Mouse (Mus musculus) heart, postnatal 10 days (tissue): ENCODE measurements around the gene Myrip. TPM values are rescaled to one million over a fixed set of nuclear protein-coding genes. Genes with fewer than 3 reads are reported as not detected.
"Not testable (repeated sequence)": the region's sequence is repeated elsewhere in the genome, so short reads cannot be mapped to it uniquely, and the experiment has no call there.

ENCODE experiments used
- DNase-seq, 2 experiments: peaks; one replicate each; pipeline ENCODE4 v3.0.0; 2021
- intact Hi-C: fragments of 180-260 bp; cut with DNase I; formaldehyde crosslinking; loops from one replicate; pipeline ENCODE4 v1.15.1; 2025
- total RNA-seq, 2 experiments: library from RNA; stranded (reverse); gene quantifications; 2 replicates each; pipeline ENCODE4 v1.2.3; 2021

The Myrip gene
- total RNA-seq, 2 experiments from 2014 or later: 2.3 to 3.8 TPM

DNA sequence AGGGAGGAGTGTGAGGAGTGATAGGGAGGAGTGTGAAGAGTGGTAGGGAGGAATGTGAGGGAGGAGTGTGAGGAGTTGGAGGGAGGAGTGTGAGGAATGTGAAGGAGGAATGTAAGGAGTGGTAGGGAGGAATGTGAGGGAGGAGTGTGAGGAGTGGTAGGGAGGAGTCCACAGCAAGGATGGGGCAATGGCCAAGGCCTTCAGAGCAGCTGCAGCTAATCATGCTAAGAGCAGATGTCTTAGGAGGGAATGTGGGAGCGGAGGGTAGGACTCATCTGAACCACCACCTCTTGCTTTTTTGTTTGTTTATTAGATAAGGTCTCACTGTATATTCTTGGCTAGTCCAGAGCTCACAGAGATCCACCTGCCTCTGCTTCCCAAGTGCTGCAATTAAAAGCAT lies 66.2 kb downstream of the Myrip start:
- intact Hi-C loops: no loop called here
- DNase-seq: no peak

DNA sequence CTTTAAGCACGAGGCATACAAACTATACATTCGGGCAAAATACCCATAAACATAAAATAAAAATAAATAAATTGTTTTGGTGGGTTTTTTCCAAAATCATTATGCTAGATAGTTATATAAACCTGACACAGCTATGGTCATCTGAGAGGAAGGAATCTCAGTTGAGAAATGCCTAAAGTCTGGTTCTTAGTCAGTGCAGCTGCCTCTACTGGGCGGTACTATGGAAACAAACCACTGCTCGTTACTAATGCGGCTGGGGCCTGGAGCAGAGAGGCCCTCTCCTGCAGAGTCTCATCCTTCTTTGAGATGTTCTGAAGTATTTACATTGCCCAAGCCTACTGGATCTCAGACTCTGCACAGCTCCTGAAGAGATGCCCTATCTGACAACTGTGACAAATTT lies 70.3 kb downstream of the Myrip start:
- intact Hi-C loops: no loop called here
- DNase-seq: no peak

DNA sequence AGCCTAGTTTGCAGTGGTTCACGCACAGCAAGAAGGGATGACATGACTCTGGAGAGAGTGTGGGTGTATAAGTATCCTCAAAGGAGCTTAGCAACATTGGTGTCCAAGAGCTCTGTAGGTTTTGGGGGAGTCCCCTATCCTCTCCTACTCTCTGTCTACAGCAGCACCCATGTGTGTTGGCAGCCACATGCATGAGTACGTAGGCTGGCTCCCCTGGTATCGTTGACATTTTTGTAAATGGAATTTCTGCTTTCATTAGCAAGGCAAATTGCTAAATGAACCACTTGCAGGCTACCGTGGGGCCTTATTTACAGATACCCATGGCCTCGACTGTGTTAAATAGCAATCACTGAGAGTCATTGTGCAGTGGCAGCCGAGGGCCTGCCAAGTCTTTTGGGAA lies 71.0 kb downstream of the Myrip start:
- intact Hi-C loops: no loop called here
- DNase-seq: no peak

DNA sequence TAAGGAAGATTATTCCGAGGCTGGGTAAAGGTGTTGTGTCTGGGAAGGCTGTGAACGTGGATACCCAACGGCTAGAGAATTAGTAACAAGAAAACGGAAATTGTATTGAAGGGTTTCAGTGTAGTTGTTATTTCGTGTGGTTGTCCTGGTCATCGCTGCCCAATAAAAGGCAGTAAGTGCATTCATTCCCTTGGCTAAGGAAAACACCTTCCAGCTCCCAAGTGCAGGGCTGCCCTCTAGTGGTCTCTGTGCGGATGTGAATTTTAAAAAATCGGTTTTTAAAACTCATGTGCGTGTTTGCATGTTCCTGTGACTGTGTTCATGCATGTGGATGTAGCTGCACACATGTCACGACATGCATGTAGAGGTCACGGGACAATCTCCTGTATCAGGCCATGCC lies 76.4 kb downstream of the Myrip start:
- DNase-seq: peak; percentile 65 to 77

DNA sequence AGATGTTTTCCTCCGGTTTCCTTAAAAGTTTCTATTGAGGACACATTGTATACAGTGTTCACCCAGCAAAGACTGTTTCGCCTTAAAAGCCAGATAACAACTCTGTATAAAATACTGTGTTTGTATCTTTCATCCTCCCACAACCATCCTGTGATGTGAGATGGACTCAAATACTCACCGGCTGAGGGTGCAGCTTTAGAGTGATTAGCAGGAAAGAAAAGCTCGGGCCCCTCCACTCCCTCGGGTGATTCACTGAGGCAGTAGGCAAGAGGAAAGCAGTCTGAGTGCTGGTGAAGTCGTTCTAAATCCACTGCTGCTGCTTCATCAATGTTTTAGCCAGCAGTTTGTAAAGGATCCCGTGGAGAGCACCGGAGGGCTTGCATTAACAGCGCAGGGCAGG lies 93.9 kb downstream of the Myrip start:
- intact Hi-C loops: no loop called here
- no peak for DNase-seq

More for the DNA sequence above, 76.4 kb downstream of the Myrip start:
- intact Hi-C loops: loop anchor here (1.0 to 2.0 kb wide), 4 partner anchors 81 to 237 kb away; no protein-coding TSS in a partner anchor

DNA sequence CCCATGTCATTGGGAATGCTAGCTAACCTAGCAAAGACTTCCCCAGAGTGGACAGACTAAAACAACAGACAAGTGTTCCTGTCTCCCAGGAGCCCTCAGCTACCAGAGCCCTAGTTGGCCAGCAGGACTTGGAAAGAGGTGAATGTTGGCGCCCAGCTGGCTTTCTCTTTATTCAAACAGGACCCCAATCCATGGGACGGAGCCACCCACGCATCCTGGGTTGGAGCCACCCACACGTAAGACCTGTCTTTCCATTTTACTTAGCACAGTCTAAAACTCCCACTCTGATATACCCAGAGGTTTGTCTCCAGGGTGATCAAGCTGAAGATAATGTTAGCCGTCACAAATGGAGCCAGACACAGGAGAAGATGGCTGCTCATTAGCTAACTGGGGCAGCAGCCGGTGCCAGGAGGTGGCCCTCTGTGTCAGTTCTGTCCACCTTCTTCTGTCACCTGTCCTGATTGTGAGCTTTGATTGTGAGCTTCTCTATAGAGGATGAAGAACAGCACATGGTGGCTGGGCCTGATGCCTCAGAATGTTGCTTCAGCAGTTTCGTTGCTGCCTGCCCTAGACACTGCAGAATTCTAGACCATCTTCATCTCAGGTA lies 95.4 kb downstream of the Myrip start:
- intact Hi-C loops: no loop called here
- DNase-seq: no peak

DNA sequence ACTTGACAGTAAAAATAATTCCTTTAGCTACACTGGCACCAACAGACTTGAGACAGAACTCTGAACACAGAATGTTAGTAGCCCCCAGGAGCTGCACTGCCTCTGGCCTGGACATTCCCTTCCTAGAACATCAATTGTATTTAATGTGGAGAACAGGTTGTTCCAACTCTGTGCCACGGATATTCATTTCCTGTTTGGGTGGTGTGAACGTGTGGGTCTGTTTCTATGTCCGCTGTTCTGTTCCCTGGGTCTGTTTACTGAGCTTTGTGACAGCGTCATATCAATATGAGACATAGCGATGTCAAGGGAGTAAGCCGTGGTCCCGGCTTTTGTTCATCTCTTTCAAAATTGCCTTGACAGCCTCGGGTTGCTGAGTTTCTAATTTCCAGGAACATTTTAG lies 97.0 kb downstream of the Myrip start:
- intact Hi-C loops: no loop called here
- no peak for DNase-seq

DNA sequence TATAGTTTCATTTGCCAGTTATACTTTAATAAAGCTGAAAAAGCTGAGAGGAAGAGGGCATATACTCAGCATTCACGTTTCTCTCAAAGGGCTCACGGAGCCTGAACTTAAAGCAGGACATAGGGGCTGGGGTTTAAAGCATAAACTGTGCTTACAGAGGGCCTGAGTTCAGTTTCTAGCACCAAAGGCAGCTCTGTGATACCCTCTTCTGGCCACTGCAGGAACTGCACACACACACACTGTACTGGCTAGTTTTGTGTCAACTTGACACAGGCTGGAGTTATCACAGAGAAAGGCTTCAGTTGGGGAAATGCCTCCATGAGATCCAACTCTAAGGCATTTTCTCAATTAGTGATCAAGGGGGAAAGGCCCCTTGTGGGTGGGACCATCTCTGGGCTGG lies 98.2 kb downstream of the Myrip start:
- intact Hi-C loops, DNase-seq: not testable (repeated sequence)

DNA sequence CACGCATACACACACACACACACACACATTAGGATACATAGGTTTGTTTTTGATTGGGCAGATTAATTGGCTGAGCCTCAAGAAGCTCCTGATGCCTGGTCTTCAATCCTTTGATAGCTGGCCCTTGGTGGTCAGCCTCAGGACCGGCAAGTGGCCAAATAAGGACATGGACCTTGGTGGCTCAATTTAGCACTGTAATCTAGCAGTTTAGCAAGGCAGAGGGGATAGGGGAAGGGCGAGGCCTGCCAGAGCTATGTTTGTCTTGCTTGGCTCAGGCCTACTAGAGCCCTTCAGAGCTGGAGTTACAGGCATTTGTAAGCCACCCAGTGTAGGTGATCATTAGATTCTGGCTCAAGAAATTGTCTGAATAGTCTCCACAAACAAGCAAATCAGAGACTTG lies 101.1 kb downstream of the Myrip start:
- peak; percentile 27 to 44 for DNase-seq
- intact Hi-C loops: no loop called here

DNA sequence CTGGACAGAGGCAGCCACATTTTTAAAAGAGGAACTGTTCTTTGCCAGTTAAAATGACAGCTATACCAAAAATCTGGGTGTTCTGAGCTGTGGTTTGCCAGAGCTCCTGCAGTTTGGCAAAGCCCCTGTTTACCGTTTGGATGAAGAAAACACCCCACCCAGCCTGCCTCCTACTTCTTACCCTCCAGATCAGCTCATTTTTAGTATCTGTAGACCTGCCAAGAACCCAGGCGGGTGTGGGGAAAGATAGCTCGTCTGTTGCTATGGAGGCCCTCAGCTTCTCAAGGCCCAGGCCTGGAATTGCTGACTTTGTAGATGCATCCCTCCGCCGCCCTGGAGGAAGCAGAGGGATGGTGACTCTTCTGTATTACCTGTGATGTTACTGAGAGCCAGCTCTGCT lies 102.3 kb downstream of the Myrip start:
- intact Hi-C loops: no loop called here

DNA sequence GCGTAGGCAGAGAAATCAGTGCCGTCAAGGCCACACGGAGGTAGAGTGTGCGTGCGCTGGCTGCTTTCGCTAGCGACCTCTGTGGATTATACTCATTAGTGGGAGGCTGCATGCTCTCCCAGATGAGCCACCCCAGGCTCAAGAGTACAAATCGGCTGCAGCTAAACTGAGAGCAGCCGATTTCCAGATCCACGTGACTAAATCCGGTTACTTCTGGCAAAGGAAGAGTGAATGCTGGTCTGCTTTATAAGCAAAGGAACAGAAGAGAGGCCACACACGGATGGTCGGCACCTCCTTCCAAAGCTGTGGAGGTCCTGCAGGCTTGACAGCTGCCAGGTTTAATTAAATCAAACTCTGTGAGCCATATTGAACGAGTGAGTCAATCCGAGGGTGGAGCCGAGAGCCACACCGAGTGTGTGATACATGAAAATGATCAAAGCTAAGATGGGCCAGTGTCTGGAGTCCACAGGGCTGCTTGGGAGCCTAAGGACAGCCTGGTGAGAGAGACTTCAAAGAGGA lies 108.4 kb downstream of the Myrip start:
- DNase-seq: no peak
- intact Hi-C loops: no loop called here

More for the DNA sequence above, 102.3 kb downstream of the Myrip start:
- DNase-seq: peak in 1 of 2 experiments; percentile 13

DNA sequence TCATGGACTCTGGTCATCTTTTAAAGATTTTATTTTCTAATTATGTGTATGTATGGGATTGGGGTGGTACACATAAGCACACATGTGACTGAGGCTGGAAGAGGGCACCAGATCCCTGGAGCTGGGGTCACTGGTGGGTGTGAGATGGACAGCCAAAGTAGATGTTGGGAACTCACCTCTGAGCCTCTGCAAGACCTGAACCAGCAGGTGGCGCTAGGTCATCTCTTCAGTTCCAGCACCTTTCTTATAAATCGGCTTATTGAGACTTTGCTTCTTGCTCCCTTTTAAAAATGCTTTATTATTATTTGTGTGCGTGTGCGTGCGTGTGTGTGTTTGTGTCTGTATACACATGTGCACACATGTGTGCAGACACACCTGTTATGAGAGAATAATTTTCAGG lies 109.1 kb downstream of the Myrip start:
- DNase-seq: peak; percentile 28 to 61
- intact Hi-C loops: no loop called here

DNA sequence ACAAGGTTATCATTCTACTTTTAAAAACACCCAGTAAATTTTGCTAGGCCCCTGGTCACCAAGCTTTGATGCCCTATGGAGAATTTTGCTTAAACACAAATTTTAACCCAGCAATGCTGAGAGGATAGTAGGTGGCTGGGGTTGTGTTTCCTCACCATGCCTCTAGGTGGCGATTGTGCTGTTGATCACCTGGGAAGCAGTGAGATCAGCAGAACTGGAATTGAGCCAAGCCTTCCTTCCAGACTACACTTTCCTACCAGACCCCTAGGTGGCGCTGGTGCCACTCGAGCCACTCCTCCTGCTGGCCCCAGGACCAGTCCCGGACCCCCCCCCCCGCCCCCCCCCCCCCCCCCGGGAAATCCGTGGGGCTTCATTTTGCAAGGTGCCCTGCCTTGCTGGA lies 114.2 kb downstream of the Myrip start:
- intact Hi-C loops: no loop called here
- peak; percentile 85 to 91 for DNase-seq

DNA sequence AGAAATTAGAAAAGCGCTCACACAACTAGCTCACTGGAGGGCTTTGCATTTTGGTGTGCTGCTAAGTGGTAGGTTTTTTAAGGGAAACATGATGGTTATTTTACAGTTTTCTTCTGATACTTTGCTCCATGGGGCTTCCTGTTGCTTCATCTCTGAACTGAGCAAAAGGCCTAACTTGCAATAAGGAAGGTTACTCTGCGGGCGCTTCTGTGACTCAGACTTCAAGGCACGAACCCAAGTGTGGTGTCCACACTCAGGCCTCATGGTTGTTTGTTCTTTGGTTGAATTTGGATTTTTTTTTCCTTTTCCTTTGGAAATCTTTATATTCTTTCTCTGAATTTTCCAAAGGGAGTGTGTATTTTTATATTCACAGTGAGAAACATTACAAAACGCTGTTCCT lies 114.8 kb downstream of the Myrip start:
- intact Hi-C loops: no loop called here
- no peak for DNase-seq

DNA sequence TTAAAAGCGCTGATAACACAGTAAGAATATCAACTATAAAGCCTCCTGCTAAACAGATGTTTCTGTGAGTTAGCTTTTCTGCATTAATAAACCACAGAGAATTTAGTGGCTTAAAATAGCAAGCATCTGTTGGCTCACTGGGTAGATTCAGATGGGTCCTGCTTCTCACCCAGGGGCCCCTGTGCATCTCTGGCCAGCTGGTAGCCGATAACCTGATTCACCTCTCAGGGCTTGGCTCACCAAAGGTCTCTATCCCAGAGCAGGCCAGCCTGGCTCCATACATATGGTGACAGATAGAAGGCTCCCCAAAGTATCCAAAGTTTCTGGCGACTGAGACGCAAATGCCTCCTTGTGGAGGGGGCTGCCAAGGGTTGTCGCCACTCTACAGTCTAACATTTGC lies 115.4 kb downstream of the Myrip start:
- intact Hi-C loops: no loop called here

DNA sequence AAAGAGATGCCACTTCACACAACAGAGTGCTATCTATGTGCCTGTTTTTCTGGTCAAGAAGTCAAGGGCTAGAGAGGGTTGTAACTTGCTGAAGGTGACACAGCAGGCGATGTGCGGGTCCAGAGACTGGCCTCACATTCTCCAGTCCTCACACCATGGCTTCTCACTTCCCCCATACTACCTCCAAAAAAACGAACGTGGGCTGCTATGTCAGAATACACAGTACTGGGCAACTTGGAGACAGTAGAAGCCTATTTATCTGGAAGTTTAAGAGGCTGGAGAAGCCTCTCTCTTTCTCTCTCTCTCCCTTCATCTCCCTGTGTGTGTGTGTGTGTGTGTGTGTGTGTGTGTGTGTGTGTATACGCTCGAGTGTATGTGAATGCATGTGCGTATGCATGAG lies 117.3 kb downstream of the Myrip start:
- intact Hi-C loops: no loop called here
- no peak for DNase-seq

More for the DNA sequence above, 115.4 kb downstream of the Myrip start:
- DNase-seq: no peak

DNA sequence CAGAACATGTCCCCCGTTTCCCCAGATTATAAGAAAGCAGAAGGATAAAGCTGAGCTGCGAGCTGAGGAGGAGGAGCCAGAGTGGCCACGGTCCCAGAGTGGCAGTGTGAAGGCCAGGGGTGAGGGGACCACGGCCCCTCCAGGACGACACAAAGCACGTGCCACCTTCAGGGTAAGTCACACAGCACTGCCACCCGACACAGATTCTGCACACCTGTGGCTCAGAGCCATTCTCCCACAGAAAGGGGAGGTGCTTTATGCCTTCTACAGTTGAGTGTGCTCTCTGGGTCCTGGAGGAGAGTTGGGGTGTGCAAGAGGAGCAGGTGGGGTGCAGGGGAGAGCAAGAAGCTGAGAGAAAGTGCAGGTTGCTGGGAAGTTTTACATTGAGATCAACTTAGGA lies 123.3 kb downstream of the Myrip start:
- DNase-seq: no peak
- intact Hi-C loops: loop anchor here (2.0 kb wide), 1 partner anchor 234 kb away; no protein-coding TSS in a partner anchor

DNA sequence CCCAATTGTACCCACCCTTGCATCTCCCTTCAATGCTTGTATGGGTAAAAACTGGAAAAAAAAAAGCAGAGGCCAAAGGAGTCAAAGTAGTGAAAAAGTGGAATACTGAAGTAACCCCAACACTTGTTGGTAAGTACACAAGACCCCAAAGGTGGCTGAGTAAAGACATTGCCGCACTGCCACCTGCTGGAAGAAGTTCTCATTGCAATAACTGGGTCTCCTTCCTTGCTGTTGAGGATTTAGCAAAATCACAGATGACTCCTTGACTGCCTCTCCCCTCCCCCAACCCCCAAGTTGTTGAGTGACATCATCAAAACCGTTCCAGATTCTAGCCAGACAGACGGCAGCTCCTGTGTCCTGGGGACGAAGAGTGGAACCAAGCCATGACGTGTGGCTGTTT lies 124.5 kb downstream of the Myrip start:
- intact Hi-C loops: loop anchor here (1.0 to 2.0 kb wide), 2 partner anchors 235 to 285 kb away; no protein-coding TSS in a partner anchor
- peak; percentile 57 to 77 for DNase-seq

DNA sequence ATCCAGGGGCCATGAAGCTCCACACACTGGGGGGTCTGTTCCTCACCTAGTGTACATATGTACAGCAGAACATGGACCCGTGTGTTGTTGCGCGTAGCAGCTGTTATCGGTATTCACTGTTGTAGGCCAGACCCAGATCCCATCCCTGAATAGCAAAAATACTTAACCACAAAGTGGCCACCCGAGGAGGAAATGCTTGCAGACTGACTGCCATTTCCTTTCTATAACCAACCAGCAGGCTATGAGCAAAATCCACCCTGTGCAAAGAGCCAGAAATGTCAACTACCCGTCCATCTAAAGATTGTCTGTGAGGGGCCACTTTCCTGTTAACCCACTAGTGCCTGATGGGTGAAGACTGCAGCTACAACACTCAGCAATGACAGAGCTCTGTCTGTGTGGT lies 126.9 kb downstream of the Myrip start:
- intact Hi-C loops: no loop called here
- DNase-seq: no peak

DNA sequence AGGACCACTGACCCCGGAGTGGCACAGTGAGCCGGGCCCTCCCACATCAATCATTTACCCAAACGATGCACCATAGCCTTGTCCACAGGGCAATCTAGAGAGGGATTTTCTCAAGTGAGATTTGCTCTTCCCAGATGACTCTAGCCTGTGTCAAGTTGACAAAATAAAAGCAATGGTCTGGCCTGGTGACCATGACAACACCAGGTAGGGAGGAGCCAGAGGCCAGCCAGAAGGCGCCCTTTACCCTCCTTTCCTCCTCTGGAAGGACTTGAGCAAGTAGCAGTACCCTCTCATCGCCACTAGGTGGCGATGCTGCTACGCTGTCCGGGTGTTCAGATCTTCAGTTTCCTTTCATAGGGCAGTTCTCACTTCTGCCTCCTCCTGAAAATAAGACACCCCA lies 132.4 kb downstream of the Myrip start:
- DNase-seq: peak; percentile 63 to 79
- intact Hi-C loops: loop anchor here (1.0 to 5.0 kb wide), 2 partner anchors 63 to 139 kb away; partner anchors contain the start of gene Rpl14

DNA sequence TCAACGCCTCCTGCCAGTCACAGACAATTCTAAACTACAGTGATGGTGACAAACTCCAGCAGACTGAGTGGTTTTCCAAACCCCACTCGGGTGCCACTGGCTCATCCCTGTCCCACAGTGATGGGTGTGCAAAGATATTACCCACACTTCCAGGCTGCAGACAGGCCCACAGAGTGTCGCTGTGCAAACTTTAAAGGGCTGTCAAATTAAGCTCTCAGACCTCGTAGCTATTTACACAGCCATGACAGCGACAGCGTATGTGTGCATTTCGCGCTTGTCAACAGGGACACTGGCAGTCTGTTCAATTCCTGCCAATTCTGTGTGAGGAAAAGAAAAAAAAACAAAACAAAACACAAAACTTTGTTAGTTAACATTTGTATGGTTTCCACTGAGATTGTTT lies 134.5 kb downstream of the Myrip start:
- no peak for DNase-seq
- intact Hi-C loops: no loop called here

DNA sequence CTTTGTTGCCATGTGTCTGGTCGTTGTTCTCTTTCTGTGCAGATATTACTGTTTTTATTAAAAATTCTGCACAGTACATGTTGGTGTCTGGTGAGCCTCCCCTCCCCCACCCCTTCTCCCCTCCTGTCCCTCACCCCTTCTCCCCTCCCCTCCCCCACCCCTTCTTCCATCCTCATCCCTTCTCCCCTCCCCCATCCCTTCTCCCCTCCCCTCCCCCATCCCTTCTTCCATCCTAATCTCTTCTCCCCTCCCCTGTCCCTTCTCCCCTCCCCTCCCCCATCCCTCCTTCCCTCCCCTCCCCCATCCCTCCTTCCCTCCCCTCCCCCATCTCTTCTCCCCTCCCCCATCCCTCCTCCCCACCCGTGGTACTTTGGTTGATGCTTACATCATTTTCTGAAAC lies 135.5 kb downstream of the Myrip start:
- no peak for DNase-seq
- intact Hi-C loops: no loop called here
